Mouse (Mus musculus) intestine, embryonic 14.5 days (tissue): ENCODE results near the gene Pak3. TPM values are rescaled to one million over a fixed set of nuclear protein-coding genes. Genes with fewer than 3 reads are reported as not detected.

Experiments used
- ATAC-seq: fragments of 200-750 bp; cut with Nextera tagmentation; replicated peaks from 2 replicates; pipeline ENCODE4 v1.8.0; 2017; ENCODE audit warnings: low read depth, moderate number of reproducible peaks, moderate TSS enrichment, moderate library complexity; ENCODE audit not compliant: low FRiP score, low TSS enrichment
- DNase-seq: peaks from one replicate; pipeline ENCODE4 v3.0.0-alpha.2; 2018; ENCODE audit warnings: low spot score
- H3K27ac ChIP-seq: fragments of 300-500 bp; sonication (generic); 2 replicates; pipeline ENCODE4 v1.5.1; 2014; ENCODE audit warnings: low read depth, mild to moderate bottlenecking, control low read depth
- H3K27me3 ChIP-seq: fragments of 300-500 bp; sonication (generic); replicated peaks from 2 replicates; pipeline ENCODE4 v1.6.1; 2014; ENCODE audit warnings: low read length, control low read depth; ENCODE audit not compliant: control insufficient read depth, insufficient read depth
- H3K36me3 ChIP-seq: fragments of 300-500 bp; sonication (generic); 2 replicates; pipeline ENCODE4 v1.6.1; 2014; ENCODE audit warnings: low read length, control low read depth; ENCODE audit not compliant: control insufficient read depth, insufficient read depth
- H3K4me1 ChIP-seq: fragments of 300-500 bp; sonication (generic); replicated peaks from 2 replicates; pipeline ENCODE4 v1.6.1; 2014; ENCODE audit warnings: low read length, control low read depth, mixed read lengths; ENCODE audit not compliant: control insufficient read depth, insufficient read depth
- H3K4me2 ChIP-seq: fragments of 300-500 bp; sonication (generic); 2 replicates; pipeline ENCODE4 v1.6.1; 2014; ENCODE audit warnings: low read length
- H3K4me3 ChIP-seq: fragments of 300-500 bp; sonication (generic); 2 replicates; pipeline ENCODE4 v1.5.1; 2014; ENCODE audit warnings: low read depth, low read length, control low read depth, mixed read lengths
- H3K9ac ChIP-seq: fragments of 300-500 bp; sonication (generic); 2 replicates; pipeline ENCODE4 v1.6.1; 2014; ENCODE audit warnings: mild to moderate bottlenecking, low read length
- H3K9me3 ChIP-seq: fragments of 300-500 bp; sonication (generic); 2 replicates; pipeline ENCODE4 v1.6.1; 2016; ENCODE audit warnings: low read length, control low read depth; ENCODE audit not compliant: control insufficient read depth
- WGBS: fragments of 180-500 bp; shearing (Covaris S2); extraction: QIAGEN DNeasy Blood & Tissue Kit; methylation state at CpG from one replicate; pipeline ENCODE4 v1.1.7; 2014; 5-methylcytosine and 5-hydroxymethylcytosine counted together
- polyA plus RNA-seq: library from polyadenylated mRNA; unstranded; fragments of >200 nt; fragmentation: Nextera tagmentation; extraction: Ambion mirVana; gene quantifications from 2 replicates; pipeline ENCODE4 v1.2.1, GENCODE M21; 2014

The Pak3 gene
- polyA plus RNA-seq, 1 experiment from 2014 or later = 6.8 TPM

GRCm38 (mm10) chrX:143643936-143644335, 125.5 kb downstream of the Pak3 start:
- Histone ChIP-seq H3K36me3 (no peaks in the 10 kb centered on the region), H3K4me2 (no peak overlapping the region), H3K9ac (no peak overlapping the region), H3K27ac (no peak overlapping the region), H3K27me3 (no peaks in the 10 kb centered on the region), H3K4me1 (no peaks in the 10 kb centered on the region), H3K4me3 (no peak overlapping the region), H3K9me3 (no peaks in the 10 kb centered on the region)
- WGBS = 76% methylated on average over 2 of the region's 2 CpGs
- ATAC-seq (no peak), DNase-seq (no peak)

- no peak overlapping the region for H3K27ac ChIP-seq
- H3K4me1 ChIP-seq = no peaks in the 10 kb centered on the region
- H3K9me3 ChIP-seq = no peaks in the 10 kb centered on the region
- H3K36me3 ChIP-seq = no peaks in the 10 kb centered on the region
- ATAC-seq (no peak), DNase-seq (no peak)
- H3K27me3 ChIP-seq = no peaks in the 10 kb centered on the region
- no peak overlapping the region for H3K9ac ChIP-seq
- no peak overlapping the region for H3K4me2 ChIP-seq
- no peak overlapping the region for H3K4me3 ChIP-seq
- whole genome bisulfite sequencing = 56% methylated on average over 1 of the region's 1 CpGs
Observed at GRCm38 (mm10) chrX:143644807-143645206, 126.4 kb downstream of the Pak3 start.

DNA sequence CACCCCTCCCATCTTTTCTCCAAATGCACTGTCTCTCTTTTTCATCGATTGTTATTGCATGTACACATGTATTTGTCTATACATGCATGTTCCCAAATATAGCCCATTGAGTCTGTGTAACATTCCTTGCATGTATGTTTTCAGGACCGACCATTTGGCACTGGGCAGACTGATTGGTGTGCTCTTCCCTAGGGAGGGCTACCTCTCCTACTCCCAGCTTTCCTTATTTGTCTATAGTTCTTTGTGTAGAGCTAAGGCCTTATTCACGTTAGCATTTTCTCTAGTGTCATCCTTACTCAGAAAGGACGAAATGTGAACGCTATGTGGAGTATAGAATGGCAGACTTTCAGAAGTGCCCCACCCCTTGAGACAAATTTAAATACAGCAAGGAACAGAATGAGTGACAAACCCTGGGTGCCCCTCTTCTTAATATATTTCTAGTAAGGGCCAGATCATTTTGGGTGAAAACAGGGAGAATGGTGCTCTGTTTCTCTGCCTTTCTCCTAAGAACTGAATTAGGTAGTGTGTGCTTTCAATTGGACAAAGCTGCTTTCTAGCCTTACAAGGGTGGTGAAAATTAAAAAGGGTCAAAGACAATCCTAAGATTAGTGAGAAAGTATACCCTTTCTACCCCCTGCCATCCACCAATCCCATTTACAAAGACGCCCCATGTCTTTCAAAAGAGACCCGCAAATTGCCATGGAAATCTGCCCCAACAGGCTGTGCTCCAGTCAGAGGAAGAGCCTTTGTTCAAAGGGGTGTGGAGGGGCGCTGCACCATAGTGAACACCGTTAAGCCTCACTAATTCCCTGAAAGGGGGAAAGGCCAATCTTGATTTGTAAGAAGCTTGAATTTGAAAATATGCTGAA, 136.2 kb downstream of the Pak3 start:
- ATAC-seq (no peak), DNase-seq (no peak)
- no peaks in the 10 kb centered on the region for H3K9me3 ChIP-seq
- H3K36me3 ChIP-seq = no peaks in the 10 kb centered on the region
- H3K9ac ChIP-seq = no peak overlapping the region
- H3K4me2 ChIP-seq = no peak overlapping the region
- peaks cover 9% of the 10 kb centered on the region; the same call in 1 of the 2 replicates for H3K27me3 ChIP-seq
- H3K4me1 ChIP-seq = no peaks in the 10 kb centered on the region
- no peak overlapping the region for H3K27ac ChIP-seq
- WGBS = 41% methylated on average over 9 of the region's 9 CpGs
- H3K4me3 ChIP-seq = no peak overlapping the region

DNA sequence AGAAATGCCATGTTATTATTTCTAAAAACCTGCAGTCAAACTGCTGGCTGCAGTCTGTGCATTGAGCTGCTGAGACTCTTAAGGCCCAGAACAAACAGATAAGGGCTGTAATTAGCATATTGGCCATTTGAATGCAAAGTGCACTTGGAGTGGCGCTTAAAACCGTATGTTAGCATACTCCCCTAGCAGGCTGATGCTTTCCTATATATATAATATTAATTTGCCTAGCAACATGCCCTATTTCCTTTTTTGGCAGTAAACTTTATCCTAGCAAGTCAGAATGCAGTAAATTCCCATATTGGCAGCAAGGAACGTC, 136.7 kb downstream of the Pak3 start:
- no peaks in the 10 kb centered on the region for H3K9me3 ChIP-seq
- no peak overlapping the region for H3K4me2 ChIP-seq
- no peaks in the 10 kb centered on the region for H3K36me3 ChIP-seq
- no peak overlapping the region for H3K9ac ChIP-seq
- H3K4me1 ChIP-seq = no peaks in the 10 kb centered on the region
- H3K4me3 ChIP-seq = no peak overlapping the region
- no peak for ATAC-seq
- 22% methylated on average over 3 of the region's 3 CpGs for WGBS
- H3K27ac ChIP-seq = no peak overlapping the region
- no peak for DNase-seq
- H3K27me3 ChIP-seq = peaks cover 9% of the 10 kb centered on the region; the same call in 1 of the 2 replicates

DNA sequence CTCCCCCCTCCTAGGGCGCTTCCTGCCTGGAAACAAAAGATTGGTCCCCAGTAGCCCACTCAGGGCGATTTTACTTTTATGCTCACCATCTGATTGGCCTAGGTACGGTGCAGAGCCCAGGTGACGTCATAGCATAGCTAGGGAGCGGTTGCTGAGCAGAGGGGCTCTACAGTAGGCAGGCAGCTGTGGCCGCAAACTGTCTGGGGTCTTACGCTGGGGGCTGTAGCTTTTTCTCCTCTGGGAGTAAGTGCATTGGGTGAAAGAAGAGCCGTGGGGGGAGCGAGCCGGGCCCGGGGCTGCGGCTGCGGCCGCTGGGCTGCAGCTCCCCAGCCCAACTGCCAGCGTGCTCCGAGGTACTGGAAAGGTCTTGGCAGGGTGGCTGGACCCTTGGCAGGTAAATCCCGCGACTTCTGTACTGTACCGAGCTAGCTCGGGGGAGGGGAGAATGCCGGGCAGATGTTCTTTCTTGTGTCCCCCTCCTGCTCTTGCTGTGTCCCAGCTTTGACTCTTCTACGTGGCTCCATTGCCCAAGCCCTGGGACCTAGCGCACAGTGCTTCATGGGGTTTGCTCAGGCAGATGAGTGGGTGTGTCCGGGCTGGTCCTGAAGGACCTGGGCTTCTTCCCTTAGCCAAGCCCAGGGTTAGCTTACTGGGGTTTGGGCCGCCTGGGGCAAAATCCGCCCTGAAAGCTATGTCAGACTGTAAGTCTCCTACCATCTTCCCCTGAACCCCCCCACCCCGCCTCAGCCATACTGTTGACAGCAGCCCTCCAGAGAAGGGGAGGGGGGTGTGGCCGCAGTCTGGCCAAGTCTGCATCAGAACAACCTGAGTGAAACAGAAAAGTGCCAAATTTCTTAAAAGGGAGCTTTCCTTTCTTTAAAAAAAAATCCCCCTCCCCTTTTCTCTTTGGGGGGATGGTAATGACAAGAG, 146.1 kb downstream of the Pak3 start:
- Histone ChIP-seq H3K9ac (peak overlapping the region; percentile 41), H3K9me3 (no peaks in the 10 kb centered on the region), H3K27me3 (0 out of 2 replicates have a peak, but pooled peaks cover 5% of the 10 kb centered on the region), H3K36me3 (no peaks in the 10 kb centered on the region), H3K4me2 (peak overlapping the region; percentile 60), H3K4me1 (no peaks in the 10 kb centered on the region), H3K4me3 (peak overlapping the region; percentile 31), H3K27ac (no peak overlapping the region)
- peak; percentile 64 for DNase-seq
- peak; percentile 97 for ATAC-seq
- 22% methylated on average over 19 of the region's 28 CpGs for WGBS

DNA sequence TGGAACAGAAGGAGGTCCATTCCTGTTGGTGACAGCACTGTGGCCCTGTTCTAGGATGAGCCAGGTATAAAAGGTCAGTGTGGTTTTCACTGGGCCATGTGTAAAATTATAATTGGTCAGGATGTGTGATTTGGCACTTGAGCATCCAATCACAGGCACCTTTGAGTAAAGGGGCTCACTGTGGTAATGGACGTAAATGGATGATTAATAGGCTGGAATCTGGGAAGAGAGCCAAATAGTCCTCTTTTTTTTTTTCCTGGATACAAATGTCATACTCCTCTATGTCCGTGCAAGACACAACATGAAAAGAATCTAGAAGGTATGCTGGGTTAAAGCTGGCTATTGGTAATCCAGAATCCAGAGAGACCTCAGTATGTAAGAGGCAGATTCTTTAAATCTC, 147.4 kb downstream of the Pak3 start:
- H3K27ac ChIP-seq = no peak overlapping the region
- H3K4me2 ChIP-seq = no peak overlapping the region
- no peaks in the 10 kb centered on the region for H3K36me3 ChIP-seq
- WGBS = 51% methylated on average over 2 of the region's 2 CpGs
- ATAC-seq = no peak
- no peaks in the 10 kb centered on the region for H3K4me1 ChIP-seq
- no peak overlapping the region for H3K4me3 ChIP-seq
- no peaks in the 10 kb centered on the region for H3K9me3 ChIP-seq
- no peak for DNase-seq
- 0 out of 2 replicates have a peak, but pooled peaks cover 5% of the 10 kb centered on the region for H3K27me3 ChIP-seq
- no peak overlapping the region for H3K9ac ChIP-seq

GRCm38 (mm10) chrX:143666991-143667390, 148.6 kb downstream of the Pak3 start:
- no peaks in the 10 kb centered on the region for H3K4me1 ChIP-seq
- no peak overlapping the region for H3K4me2 ChIP-seq
- H3K4me3 ChIP-seq = no peak overlapping the region
- H3K27me3 ChIP-seq = 0 out of 2 replicates have a peak, but pooled peaks cover 5% of the 10 kb centered on the region
- H3K36me3 ChIP-seq = no peaks in the 10 kb centered on the region
- no peak for DNase-seq
- 32% methylated on average over 4 of the region's 4 CpGs for WGBS
- H3K27ac ChIP-seq = no peak overlapping the region
- H3K9ac ChIP-seq = no peak overlapping the region
- ATAC-seq = no peak
- H3K9me3 ChIP-seq = no peaks in the 10 kb centered on the region

- 37% methylated on average over 3 of the region's 3 CpGs for whole genome bisulfite sequencing
- H3K36me3 ChIP-seq = no peaks in the 10 kb centered on the region
Observed at GRCm38 (mm10) chrX:143668242-143668641, 149.9 kb downstream of the Pak3 start.

More at GRCm38 (mm10) chrX:143668242-143668641, 149.9 kb downstream of the Pak3 start:
- no peak overlapping the region for H3K4me2 ChIP-seq
- H3K9me3 ChIP-seq = no peaks in the 10 kb centered on the region
- DNase-seq (peak; percentile 62), ATAC-seq (no peak)
- H3K9ac ChIP-seq = no peak overlapping the region
- H3K27me3 ChIP-seq = no peaks in the 10 kb centered on the region
- H3K4me1 ChIP-seq = no peaks in the 10 kb centered on the region
- no peak overlapping the region for H3K27ac ChIP-seq
- H3K4me3 ChIP-seq = no peak overlapping the region
